Mouse (Mus musculus) MEL-GATA-1-ER (cell line): ENCODE measurements around the gene Birc7.

Experiments used
- DNase-seq: peaks from one replicate; pipeline ENCODE4 v3.0.0-alpha.2; 2012; ENCODE audit warnings: low read depth; ENCODE audit errors: extremely low read depth

Birc7 gene

DNA sequence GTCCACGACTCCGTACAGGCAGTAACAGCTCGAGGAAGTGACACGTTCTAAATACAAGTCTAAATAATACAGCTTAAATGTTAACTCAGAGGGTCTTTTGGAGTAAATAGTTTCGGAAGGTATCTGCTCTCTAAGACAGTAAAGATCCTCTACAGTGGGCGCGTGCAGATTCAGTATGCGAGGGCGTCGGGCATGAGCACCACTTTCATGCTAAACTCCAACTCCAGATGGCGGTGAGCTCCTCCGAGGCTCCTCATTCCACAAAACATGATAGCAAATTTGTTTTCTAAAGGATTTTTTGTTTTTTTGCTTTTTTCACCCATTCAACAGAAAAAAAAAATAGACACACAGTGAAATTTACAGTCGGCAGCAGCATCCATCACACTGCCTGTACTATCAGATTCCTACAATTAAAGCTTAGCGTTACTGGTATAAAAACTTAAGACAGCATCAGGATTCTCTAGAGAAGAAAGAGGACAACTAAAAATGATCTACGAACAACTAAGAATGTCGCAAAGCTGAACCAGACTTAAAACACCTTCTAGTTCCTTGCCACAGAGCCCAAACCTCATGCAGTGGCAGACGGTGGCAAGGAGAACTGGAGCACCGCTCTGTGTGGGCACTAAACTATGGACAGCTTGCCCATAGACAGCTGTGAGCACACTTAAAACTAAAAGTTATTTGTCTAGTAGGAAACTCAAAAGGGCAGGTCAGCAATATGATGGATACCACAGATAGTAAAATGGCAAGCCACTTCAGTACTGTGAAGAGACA lies 24.2 kb upstream of the Birc7 start:
- no peak for DNase-seq

DNA sequence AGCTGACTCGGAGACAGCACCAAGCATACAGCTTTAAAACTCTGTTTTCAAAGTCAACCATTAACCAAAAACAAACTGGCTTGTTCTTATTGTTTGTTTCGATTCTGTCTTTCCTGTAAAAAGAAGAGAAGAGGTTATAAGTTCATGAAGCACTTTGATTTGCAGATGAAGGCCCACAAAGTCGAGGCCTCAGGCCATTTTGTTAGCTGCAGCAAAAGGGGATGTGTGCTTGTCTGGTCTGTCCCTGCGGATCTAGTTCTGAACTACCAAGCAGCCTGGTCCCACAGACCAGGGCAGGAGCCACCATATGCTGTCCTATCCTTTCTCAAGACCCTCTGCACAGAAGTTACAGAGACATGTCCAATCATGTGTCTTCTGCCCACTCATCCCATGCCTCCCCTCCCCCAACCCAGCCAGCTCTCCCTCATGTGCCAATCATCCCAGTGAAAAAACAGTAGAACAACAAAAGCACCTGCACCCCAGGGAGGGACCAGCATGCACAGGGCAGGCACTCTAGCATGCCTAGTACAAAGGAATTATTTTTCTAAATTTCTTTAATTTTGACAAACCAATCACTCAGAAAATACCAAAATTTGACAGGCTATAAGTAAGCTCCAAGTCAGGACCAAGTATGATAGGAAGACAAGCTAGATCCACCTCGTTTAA lies 23.1 kb upstream of the Birc7 start:
- DNase-seq: no peak

DNA sequence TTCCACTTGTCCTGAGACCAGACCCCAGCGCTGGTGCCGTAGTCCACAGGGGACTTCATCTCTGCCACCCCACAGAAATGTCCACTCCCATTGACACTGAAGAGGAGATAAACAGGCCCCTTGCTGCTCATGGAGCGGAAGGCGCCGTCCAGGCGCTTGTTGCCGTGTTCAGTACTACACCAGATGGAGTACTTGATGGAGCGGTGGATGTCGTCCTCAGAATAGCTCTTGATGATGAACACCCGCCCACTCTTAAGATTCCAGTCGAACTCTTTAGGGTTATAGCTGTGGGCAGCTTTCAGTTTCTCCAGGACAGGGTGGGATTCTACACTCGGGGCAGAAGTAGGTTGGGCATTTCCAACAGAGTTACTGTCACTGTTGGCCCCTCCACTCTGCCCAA lies 17.9 kb upstream of the Birc7 start:
- DNase-seq: no peak

DNA sequence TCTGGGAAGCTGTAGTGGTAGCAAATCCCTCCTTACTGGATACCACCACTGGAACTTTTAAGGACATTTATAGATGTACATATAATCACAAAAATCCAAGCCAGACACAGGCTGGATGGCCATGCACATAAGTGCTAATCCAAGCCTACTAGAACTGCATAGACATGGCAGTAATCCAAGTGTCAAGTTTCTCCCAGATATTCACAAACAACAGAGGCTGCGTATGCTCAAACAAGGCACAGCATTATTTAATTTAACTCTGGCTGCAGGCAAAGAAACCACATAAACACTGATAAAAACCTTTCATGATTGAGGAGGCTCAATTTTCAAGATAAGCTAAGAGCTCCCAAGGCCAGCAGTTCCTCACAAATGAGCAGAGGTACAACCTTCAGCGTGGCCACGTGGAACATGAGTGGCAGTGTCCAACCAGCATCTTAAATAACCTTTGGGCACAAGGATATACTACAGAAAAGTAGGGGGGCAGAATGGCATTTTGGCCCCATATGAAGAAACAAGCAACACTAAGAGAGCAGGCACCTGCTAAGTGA lies 12.9 kb upstream of the Birc7 start:
- DNase-seq: no peak

DNA sequence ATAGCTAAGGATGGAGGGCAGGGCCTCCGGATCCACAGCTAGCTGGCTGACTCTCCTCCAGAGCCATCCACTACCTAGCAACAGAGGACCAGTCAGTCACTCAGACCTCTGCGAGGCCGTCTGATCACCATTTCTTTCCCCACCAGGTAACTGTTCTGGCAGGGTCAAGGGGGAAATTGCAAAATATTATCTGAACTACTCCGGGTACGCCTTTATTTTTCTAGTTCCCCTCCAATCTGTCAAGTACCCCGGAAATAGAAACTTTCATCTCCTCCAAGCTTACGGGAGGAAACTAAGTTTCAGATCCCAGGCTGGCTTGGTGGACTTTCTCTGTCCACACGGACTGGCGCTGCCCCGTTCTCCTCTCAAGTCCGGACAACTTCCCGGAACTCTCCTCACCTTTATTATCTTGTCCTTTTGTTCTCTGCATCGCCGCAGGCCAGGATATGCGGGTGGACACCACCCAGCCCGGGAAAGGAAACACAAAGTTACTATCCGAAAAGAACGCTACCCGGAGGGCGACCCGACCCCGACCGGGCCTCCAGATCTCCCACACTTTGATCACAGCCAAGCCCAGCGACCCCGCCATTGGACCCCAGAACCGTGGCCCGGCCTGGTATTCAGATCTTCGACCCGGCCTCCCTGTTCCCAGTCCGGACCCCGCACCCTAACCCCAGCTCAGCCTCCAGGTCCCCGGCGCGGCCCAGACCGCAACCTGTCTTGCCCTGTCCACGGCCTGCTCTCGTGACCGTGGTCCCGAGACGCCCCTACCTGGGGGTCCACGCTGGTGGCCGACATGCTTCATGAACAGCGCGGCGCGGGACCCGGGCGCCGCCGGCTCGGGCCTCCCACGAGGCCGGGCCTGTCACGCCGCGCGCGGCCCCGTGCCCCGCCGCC lies 8.7 kb upstream of the Birc7 start:
- no peak for DNase-seq

DNA sequence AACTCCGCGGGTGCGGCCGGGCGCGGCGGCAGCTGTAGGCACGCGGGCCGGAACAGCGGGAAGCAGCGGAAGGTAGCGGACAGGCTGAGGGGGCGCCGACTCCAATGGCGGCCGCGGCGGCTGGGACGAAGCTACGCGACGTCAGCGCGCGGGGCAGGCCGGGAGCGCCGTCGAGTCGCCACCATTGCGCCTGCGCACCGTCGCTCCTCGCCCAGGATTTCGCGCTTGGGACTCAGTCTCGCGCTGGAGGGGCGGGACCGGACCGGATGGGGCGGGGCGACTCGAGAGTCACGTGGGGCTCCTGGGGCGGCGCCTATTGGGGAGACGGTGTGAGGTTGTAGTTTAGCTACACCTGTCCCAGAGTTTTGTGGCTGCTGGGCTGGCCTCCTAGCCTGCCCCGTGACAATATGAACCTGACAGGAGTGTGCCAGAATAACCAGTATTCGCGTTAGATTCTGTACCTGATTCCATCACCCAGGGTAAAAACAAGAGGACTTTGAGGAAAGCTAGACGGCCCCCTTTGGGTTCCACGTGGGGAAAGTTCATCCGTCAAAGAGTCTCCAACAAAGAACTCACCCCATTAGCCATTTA lies 7.9 kb upstream of the Birc7 start, which contains the start of gene Ythdf1:
Gene Ythdf1, minus strand, starts transcription at position 140 of the 591 bp plus-strand sequence.
- DNase-seq: peak; percentile 62

DNA sequence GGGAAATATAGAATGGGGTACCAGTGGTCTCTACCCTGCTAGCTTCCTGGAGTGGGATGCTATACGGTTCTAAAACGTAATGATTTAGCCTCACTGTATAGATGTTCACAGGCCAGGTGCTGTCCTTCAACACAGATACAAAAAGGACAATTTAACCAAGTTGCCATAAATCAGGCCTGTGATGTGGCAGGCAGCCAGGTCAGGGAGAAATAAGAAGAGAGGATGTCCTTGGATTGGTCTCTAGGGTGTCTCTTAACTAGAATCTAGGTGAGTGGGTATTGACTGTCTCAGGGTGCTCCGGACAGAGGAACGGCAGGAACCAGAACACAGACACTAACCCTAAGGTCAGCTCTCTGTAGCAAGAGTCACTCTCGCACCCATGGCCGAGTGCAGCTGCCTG lies 6.1 kb upstream of the Birc7 start:
- no peak for DNase-seq

- peak; percentile 25 for DNase-seq
Observed at GRCm38 (mm10) chr2:180925176-180925575, 3.6 kb upstream of the Birc7 start.

DNA sequence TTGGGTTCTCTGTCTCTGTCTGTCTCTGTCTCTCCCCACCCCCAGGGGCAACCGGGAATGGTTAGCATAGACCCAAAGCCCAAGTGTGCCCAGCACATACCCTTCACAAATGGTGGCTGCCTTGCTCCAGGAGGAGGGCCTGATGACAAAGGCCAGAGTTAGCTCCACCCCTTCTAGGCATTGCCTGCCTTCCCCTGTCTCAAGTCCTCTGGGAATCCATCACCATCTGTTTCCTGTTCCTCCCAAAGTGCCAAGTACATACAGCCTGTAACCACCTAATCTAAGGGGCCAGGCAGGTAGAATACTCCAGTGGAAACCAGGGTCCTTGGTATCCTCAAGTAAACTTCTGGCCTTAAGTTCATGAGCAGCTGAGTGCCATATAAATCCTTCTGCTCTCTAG lies 3.6 kb downstream of the Birc7 start:
- DNase-seq: no peak

- DNase-seq: no peak
Observed at GRCm38 (mm10) chr2:180940187-180940586, 11.4 kb downstream of the Birc7 start.

DNA sequence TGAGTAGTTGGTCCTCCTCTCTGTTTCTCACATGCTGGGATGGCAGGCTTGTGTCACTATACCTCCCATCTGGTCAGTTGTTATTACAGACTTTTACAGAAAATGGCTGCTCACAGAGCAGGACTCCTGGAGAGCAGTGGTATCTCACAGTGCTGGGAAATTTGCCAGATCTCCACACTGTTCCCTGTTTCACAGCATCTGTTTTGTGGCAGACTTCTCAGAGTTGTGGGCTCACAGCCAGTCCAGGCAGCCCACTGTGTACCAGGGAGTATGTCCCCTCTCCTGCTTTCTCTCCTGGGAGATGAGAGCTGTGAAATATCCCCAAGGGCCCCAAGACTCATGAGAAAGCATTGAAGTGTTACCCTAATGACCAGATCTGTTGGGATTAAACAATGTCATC lies 13.0 kb downstream of the Birc7 start:
- no peak for DNase-seq

- DNase-seq: no peak
Observed at GRCm38 (mm10) chr2:180949947-180950346, 21.1 kb downstream of the Birc7 start.

DNA sequence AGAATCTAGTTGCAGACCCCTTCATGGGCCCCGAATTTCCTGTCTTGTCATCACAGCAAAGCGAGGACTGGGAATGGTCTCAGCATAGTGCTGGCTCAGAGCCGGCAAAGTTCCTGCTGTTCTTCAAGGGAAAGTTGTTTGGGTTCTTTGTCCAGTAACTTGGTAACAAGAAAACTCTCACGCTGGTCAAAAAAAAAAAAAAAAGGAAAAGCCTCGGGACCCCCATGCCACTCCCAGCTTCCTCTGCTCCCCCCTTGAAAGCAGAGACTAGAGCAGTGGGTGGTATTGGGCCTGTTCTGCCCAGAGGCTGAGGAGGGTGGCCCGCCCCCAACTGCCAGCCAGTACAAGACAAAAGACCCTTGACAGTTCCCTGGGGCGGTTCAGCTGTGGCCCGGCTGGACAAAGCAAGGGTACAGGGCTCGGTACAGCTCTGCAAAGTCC lies 23.9 kb downstream of the Birc7 start:
- no peak for DNase-seq

- no peak for DNase-seq
Observed at GRCm38 (mm10) chr2:180953638-180954037, 24.8 kb downstream of the Birc7 start.

GRCm38 (mm10) chr2:180954061-180955047 lies 25.5 kb downstream of the Birc7 start, which contains the start of gene Nkain4:
Nkain4 (minus strand) TSS chr2:180954699.
- DNase-seq: no peak

DNA sequence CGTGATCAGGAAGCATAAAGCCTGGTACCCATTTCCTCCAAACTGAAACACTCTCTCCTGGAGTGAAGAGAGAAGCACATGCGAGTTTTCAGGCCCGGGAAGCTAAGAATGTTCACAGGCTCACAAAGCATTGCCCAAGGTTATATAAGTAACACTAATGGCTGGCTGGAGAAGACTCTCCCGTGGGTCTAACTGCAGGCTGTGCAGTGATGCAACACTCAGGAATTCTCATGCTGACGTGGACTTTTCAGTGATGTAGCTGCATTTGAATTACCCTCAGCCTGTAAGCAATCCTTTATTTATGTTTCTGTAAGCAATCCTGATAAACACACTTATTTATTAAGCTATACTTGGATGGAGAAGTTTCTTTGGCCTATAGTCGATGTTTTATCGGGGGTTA lies 30.8 kb downstream of the Birc7 start:
- no peak for DNase-seq

GRCm38 (mm10) chr2:180960187-180960586 lies 31.4 kb downstream of the Birc7 start:
- no peak for DNase-seq

DNA sequence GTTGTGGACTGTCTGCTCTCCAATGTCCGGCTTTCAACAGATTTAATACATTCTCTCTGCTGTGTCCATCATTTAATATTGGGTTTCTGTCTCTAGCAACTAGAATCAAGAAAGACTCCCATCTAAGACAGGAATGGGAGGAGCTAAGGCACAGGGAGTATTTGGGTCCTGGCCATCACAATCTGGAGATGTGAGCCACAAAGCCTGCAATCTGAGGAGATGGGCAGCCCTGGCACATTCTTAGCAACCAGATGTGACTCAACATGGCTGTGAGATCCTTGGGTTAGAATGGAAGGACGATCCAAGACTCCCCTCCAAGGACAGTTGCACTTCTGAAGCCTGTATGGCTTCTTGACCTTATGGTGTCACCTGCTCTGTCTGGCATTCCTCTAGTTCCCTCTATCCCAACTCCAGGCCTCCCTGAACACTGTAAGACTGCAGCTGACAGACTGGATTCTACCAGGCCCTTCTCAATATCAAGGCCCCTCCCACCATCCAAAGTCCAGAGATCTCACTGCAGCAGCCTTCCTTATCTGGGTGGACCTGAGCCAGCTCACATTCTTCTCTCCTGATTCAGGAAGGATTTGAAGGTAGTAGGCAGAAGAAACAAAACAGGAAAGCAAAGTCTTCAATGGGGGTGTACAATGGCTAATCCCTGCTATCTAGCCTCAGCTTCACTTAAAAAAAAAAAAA lies 33.9 kb downstream of the Birc7 start:
- DNase-seq: no peak

- DNase-seq: peak; percentile 41
Observed at GRCm38 (mm10) chr2:180963956-180964355, 35.1 kb downstream of the Birc7 start.
